ENCODE assay signal across 7 mouse cellular contexts in the genomic region with DNA sequence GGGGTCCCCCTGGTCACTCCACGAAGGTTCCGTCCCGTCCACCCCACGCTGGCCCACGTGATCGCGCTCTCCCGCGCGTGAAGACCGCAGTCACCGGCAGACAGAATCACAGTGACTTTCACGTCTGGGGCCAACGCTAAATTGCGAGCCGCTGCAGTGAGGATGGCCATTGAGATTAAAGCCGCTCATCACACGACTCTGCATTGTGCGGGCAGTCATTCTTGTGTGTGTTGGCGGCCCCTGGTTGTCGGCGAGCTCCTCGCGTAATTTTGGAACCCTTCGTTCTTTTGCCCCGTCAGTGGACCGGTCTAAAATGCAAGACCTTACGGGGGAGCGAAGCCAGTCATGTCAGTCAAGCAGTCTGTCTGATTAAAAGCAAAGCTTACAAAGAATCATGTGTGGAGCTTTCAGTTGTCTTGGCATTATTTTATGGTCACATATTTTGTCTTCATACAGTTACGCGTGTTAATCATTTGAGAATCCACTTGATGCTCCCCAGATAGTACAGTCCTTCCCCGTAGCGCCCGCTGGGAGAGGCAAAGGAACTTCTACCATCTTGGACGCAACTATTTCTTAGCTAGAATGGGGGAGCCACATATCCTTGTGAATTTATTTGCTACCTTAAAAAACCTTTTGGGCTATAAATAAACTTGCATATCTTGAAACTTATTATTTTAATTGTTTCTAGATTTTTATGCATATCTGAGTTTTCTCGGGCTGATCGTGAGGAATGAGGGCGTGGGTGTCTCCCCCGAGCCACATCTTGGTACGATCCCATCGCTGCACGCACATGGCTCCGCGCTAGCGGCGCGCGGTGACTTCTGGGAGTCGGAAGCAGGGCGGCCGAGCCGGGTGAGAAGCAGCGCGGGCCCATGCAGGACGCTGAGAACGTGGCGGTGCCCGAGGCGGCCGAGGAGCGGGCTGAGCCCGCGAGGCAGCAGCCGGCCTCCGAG. TPM values are rescaled to one million over a fixed set of nuclear protein-coding genes. Genes with fewer than 3 reads are reported as not detected.
A peak's percentile ranks its signal among the peaks of the same experiment; 100 is the strongest.
DNase-seq lines count a peak whose midpoint lies in the region; ATAC-seq and TF ChIP-seq lines count a peak whose summit lies in the region.

Eif3b (plus strand) TSS at position 840 of the 953 bp plus-strand sequence.

- H3K27ac ChIP-seq in embryonic facial prominence, embryonic 10.5 days (replicated peaks): peak within 1 kb of the TSS; percentile 99
- H3K27ac ChIP-seq in intestine, postnatal 0 days (ENCODE audit: low read depth, low read length): peak within 1 kb of the TSS; percentile 81
- peak within 1 kb of the TSS; percentile 95 for H3K27ac ChIP-seq in midbrain, embryonic 12.5 days (replicated peaks)
- peak within 1 kb of the TSS; percentile 92 for H3K27ac ChIP-seq in small intestine, adult 2 months (ENCODE audit: insufficient read depth, low read depth, low read length)

- H3K4me3 ChIP-seq in embryonic facial prominence, embryonic 10.5 days: peak within 1 kb of the TSS; percentile 97
- H3K4me3 ChIP-seq in intestine, postnatal 0 days (ENCODE audit: low read depth, low read length): peak within 1 kb of the TSS; percentile 94
- peak within 1 kb of the TSS; percentile 95 for H3K4me3 ChIP-seq in midbrain, embryonic 12.5 days
- H3K4me3 ChIP-seq in small intestine, adult 2 months (ENCODE audit: low read depth, low read length): peak within 1 kb of the TSS; percentile 99

- under 1% methylated on average over 65 of the region's 65 CpGs for WGBS in embryonic facial prominence, embryonic 10.5 days
- WGBS in intestine, postnatal 0 days: under 1% methylated on average over 65 of the region's 65 CpGs
- under 1% methylated on average over 65 of the region's 65 CpGs for WGBS in midbrain, embryonic 12.5 days
- under 1% methylated on average over 65 of the region's 65 CpGs for WGBS in small intestine, adult 2 months

- peak within 1 kb of the TSS; percentile 68 for H3K9ac ChIP-seq in intestine, postnatal 0 days (ENCODE audit: low read depth, low read length)
- H3K9ac ChIP-seq in midbrain, embryonic 12.5 days (replicated peaks): peak within 1 kb of the TSS; percentile 95

- H3K27me3 ChIP-seq in embryonic facial prominence, embryonic 10.5 days (replicated peaks; ENCODE audit: low read depth, poor library complexity, severe bottlenecking): no peaks in the 10 kb centered on the region
- no peaks in the 10 kb centered on the region for H3K27me3 ChIP-seq in intestine, postnatal 0 days (replicated peaks; ENCODE audit: control insufficient read depth, insufficient read depth, low read length)
- no peaks in the 10 kb centered on the region for H3K27me3 ChIP-seq in midbrain, embryonic 12.5 days
- H3K27me3 ChIP-seq in small intestine, adult 2 months (ENCODE audit: control insufficient read depth, insufficient read depth, low read length): no peaks in the 10 kb centered on the region

- intact Hi-C loops in left cerebral cortex, postnatal 4 days (cut with DNase I): loop anchor here (10.0 kb wide), 1 partner anchor 584 kb away; no protein-coding TSS in a partner anchor

- H3K4me2 ChIP-seq in intestine, postnatal 0 days (replicated peaks; ENCODE audit: low read depth): peak within 1 kb of the TSS; percentile 89
- H3K4me2 ChIP-seq in midbrain, embryonic 12.5 days (replicated peaks): peak within 1 kb of the TSS; percentile 90

- peak; percentile 52 for TF ChIP-seq CTCF in intestine, postnatal 0 days (IDR thresholded peaks at IDR 0.05; ENCODE audit: low read depth)
- no peak for TF ChIP-seq CTCF in small intestine, adult 2 months (IDR thresholded peaks at IDR 0.05; ENCODE audit: extremely low read depth, insufficient read length, insufficient replicate concordance, low read depth, low read length)

- ATAC-seq in intestine, postnatal 0 days: peak; percentile 93
- ATAC-seq in midbrain, embryonic 12.5 days (ENCODE audit: low FRiP score, low read depth): peak; percentile 92

- no peaks in the 10 kb centered on the region for H3K9me3 ChIP-seq in embryonic facial prominence, embryonic 10.5 days
- no peaks in the 10 kb centered on the region for H3K9me3 ChIP-seq in intestine, postnatal 0 days (ENCODE audit: control insufficient read depth)
- no peaks in the 10 kb centered on the region for H3K9me3 ChIP-seq in midbrain, embryonic 12.5 days

- peaks cover 19% of the 10 kb centered on the region for H3K4me1 ChIP-seq in embryonic facial prominence, embryonic 10.5 days
- no peaks in the 10 kb centered on the region; the same call in 1 of the 2 replicates for H3K4me1 ChIP-seq in intestine, postnatal 0 days (replicated peaks; ENCODE audit: control insufficient read depth, insufficient read depth, low read length)
- H3K4me1 ChIP-seq in midbrain, embryonic 12.5 days: peaks cover 28% of the 10 kb centered on the region
- peaks cover 4% of the 10 kb centered on the region; the same call in 1 of the 2 replicates for H3K4me1 ChIP-seq in small intestine, adult 2 months (ENCODE audit: control insufficient read depth, insufficient read depth, insufficient read length, low read length)

- peak; percentile 59 for TF ChIP-seq POLR2A in small intestine, adult 2 months (IDR thresholded peaks at IDR 0.05; ENCODE audit: low read depth, low read length)

- H3K36me3 ChIP-seq in embryonic facial prominence, embryonic 10.5 days (replicated peaks): peaks cover 27% of the 10 kb centered on the region
- 0 out of 2 replicates have a peak, but pooled peaks cover under 1% of the 10 kb centered on the region for H3K36me3 ChIP-seq in intestine, postnatal 0 days (ENCODE audit: control insufficient read depth, insufficient read depth)
- 0 out of 2 replicates have a peak, but pooled peaks cover 12% of the 10 kb centered on the region for H3K36me3 ChIP-seq in midbrain, embryonic 12.5 days
- H3K36me3 ChIP-seq in small intestine, adult 2 months (ENCODE audit: control insufficient read depth, insufficient read depth, low read length): no peaks in the 10 kb centered on the region; the same call in 1 of the 2 replicates

- DNase-seq in adrenal gland, postnatal 10 days: peak; percentile 92
- DNase-seq in embryonic facial prominence, embryonic 10.5 days (ENCODE audit: low spot score): peak; percentile 91
- peak; percentile 79 for DNase-seq in gonadal fat pad, adult 2 months (ENCODE audit: low read depth)
- DNase-seq in left cerebral cortex, postnatal 4 days: peak; percentile 93

RNA-seq across cellular contexts. Expression of gene Eif3b, which starts in this region (rescaled TPM):
- 100 to 1,000 TPM; 132 to 140 TPM for total RNA-seq in adrenal gland, postnatal 10 days (2021)
- polyA plus RNA-seq in embryonic facial prominence, embryonic 10.5 days (2016; fragmentation: Nextera tagmentation; extraction: Ambion mirVana): 167 and 183 TPM in 2 replicates
- 93.3 and 98.0 TPM in 2 replicates for polyA plus RNA-seq in gonadal fat pad, adult 2 months (2012; rRNA removed)
- polyA plus RNA-seq in intestine, postnatal 0 days (2015; fragmentation: Nextera tagmentation; extraction: Ambion mirVana): 52.3 and 54.6 TPM in 2 replicates
- 100 to 1,000 TPM; 124 to 127 TPM for total RNA-seq in left cerebral cortex, postnatal 4 days (2021)
- polyA plus RNA-seq in midbrain, embryonic 12.5 days (2016; fragmentation: Nextera tagmentation; extraction: Ambion mirVana): 158 and 161 TPM in 2 replicates
- 40.9 and 68.3 TPM in 2 replicates for polyA plus RNA-seq in small intestine, adult 2 months (2012; rRNA removed)

Comparison
In these comparisons a context has a peak if more than half of its experiments do, and no peak if none do; other contexts are left out.
1. Peak in every context shown above with its lines: DNase-seq, ATAC-seq, H3K4me3 ChIP-seq and H3K27ac ChIP-seq.